Mouse (Mus musculus) Muller cell, postnatal 12 days (primary cell): Measurements from ENCODE around the gene Slc9b2.
A peak's percentile ranks its signal among the peaks of the same experiment; 100 is the strongest.

Experiments used
- DNase-seq: peaks from one replicate; pipeline ENCODE4 v3.0.0-alpha.2; 2015; ENCODE audit errors: inconsistent ontology term

Slc9b2 gene

GRCm38 (mm10) chr3:135307411-135308259 is at the start of gene Slc9b2:
Slc9b2 (plus strand) TSS chr3:135307700.
- DNase-seq, result peak; percentile 52

DNA sequence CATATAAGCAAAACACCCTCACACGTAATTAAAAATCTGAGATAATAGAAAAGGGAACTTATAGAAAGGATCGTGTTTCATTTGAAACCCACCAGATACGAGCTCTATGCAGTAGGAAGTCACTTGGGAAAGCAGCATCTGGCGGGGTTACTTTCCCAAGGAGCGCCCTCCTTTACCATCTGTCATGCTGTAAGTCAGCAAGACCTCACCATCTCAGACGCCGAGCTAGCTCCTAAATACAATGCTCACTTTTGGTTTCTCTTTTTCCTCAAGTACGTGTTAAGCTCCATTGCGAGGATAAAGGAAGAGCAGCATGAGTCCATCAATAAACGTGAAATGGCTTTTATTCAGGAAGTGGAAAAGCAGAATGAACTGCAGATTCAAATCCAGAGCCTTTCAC is 48.6 kb upstream of the Slc9b2 start:
- no peak for DNase-seq

DNA sequence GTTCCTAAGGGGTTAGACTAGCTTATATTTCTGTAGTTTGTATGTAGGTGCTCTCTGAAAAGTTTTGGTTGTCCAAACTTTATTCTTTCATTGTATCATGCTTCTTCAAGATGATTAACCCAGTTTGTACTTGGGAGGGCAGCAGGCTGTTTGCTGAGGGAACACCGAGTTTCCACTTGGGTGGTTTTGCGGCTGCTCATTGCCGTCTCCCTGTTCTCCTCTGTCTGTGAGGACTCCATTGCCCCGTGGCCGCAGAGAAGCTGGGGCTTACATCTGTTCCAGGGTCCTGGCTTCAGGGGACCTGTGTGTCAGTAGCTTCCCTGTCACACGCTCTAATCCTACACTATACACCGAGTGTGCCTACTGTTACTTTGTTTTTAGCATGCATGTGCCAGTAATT is 47.3 kb upstream of the Slc9b2 start:
- no peak for DNase-seq

DNA sequence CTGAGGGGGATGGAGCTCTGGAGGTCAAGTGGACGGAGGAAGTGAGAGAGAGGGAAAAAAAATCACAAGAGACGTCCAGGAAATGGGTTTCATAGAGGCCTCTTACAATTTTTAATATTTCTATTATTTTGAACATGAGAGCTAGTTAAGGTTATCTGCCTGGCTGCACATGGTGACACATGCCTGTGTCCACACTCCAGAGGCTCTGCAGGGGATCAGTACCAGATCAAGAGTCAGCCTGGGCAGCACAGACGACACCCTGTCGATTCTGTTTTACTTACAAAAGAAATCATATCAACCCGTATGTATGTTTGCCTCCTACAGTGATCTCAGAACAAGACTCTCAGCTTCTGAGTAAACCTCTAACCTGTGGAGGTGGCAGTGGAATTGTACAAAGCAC is 38.9 kb upstream of the Slc9b2 start:
- DNase-seq, result no peak

DNA sequence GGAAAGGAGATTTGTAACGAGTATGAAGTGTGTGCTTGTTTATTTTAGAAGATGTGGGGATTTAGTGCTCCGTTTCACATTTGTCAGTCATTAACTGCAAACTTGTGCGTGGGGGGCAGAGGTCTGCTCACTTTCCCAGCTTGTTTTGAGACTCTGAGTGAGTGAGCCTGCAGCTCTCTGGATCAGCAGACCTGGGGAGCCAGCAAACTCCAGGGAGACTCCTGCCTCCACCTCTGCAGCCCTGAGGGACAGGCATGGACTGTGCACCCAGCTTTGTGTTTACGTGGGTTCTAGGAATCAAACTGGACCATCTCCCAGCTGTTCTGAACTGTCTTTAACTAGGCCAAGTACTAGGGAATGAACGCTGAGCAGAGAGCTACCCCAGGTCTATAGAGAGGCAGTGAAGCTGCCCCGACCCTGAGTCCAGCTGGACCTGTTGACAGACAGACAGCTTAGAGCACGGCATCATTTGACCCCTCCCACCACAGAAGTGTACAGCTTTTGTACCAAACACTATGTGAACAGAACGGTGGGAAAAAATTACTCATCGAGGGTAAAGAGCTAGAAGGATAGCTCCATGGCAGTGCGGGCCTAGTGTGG is 38.0 kb upstream of the Slc9b2 start:
- no peak for DNase-seq

GRCm38 (mm10) chr3:135272627-135273026 is 34.9 kb upstream of the Slc9b2 start:
- DNase-seq, result no peak

GRCm38 (mm10) chr3:135273047-135273446 is 34.5 kb upstream of the Slc9b2 start:
- DNase-seq, result no peak

DNA sequence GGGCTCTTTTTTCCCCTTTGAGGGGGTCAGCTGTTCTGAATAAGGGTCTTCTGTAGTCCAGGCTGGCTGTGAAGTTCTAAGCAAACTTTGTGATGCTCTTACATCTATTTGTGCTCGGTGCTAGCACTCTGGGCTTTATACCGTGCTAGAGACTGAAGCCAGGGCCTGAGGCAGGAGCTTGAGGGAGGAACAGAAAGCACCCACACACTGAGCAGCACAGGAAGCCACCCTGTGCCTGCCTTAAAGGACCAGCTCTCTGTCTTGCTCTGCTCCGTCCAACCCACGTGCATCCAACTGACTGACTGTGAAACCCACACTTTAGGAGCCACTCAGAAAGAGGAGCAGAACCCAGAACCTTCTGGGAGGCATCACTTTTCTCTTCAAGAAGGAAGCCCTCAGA is 27.3 kb upstream of the Slc9b2 start:
- DNase-seq, result no peak

GRCm38 (mm10) chr3:135280669-135281415 is 26.7 kb upstream of the Slc9b2 start, which contains the start of gene Bdh2:
Bdh2 (plus strand) TSS chr3:135281221.
- peak; percentile 85 for DNase-seq

- DNase-seq, result no peak
These were observed 25.8 kb upstream of the Slc9b2 start for GRCm38 (mm10) chr3:135281701-135282100.

- no peak for DNase-seq
These were observed 22.2 kb upstream of the Slc9b2 start for GRCm38 (mm10) chr3:135285256-135285655.

GRCm38 (mm10) chr3:135285807-135286206 is 21.7 kb upstream of the Slc9b2 start:
- DNase-seq, result no peak

DNA sequence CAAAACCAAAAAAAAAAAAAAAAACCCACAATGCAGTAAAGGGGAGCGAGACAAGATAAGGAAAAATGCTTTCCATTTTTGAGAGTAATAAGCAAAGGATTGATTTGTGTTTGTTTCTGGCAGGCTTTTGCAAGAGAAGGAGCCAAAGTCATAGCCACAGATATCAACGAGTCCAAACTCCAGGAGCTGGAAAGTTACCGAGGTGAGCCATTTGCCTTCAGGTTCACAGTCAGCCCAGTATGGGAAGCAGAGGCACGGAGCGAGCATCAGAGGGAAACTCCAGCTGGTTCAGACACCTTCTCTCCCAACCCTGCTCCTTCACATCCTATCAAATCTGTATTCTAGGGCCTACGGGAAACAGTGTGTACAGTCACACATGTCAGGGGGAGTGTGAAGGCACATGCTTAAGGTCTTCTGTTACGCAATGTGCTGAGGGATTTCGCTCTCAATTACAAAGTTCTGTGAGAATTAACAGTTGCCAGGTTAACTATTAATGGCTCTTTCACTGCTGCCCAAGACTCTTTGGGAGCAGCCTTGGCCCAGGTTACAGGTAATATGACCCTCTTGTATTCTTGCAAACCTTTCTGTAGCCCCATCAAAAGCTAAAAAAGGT is 19.3 kb upstream of the Slc9b2 start:
- DNase-seq, result no peak

- no peak for DNase-seq
These were observed 18.4 kb upstream of the Slc9b2 start for GRCm38 (mm10) chr3:135289148-135289547.

- DNase-seq, result peak; percentile 47
These were observed 17.1 kb upstream of the Slc9b2 start for GRCm38 (mm10) chr3:135290249-135290894.

DNA sequence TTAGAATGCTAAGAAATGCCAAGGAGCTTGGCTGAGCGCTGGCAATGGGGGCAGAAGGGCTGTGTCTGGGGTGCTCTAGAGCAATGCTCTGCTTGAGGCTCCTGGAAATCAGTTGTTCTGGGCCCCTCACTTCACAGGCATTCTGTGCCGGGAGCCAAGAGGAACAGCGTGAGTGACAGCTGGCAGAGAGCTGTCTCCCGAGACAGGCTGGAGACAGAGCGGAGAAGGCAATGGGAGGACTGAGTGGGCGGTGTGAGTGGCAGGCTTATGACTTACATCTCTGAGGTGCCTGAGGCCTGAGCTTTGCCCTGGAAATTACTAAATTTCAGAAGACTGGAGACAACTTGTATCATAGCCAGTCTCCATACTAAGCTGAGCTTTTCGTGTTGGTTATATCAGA is 13.8 kb upstream of the Slc9b2 start:
- no peak for DNase-seq

GRCm38 (mm10) chr3:135295559-135295958 is 11.9 kb upstream of the Slc9b2 start:
- no peak for DNase-seq

DNA sequence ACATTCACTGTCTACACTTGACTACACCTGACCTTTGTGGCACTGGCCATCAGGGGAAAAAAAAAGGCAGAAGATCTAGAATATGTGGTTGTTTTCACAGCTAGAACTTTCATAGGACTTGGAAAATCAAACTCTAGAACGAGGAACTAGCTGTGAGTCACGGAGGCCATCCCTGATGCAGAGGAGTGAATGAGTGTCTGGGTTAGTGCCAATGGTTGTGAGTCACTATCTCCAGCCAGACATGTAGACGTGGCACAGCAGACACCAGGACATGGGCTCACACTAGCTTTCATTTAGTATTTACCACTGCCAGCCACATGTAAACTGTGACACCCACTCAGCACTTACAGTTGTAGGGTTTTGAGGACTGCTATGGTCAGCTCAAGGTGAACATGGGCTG is 8.9 kb upstream of the Slc9b2 start:
- peak; percentile 90 for DNase-seq

DNA sequence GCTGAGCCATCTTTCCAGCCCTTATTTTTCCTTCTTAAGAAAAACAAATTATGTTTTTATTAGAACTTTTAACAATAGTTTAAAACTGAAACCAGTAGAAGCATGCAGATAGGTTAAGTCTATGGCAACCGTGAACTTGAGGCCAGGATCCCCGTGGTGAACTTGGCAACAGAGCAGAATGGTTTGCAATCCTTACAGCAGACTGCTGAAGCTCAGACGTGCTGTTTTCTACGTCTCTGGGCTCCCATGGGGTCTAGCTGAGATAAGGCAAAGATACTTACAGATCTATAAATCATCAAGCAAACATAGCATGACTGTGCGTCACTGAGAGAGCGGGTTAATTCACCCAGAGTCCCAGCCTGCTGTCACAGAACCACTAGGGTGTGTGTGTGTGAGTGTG is 7.4 kb upstream of the Slc9b2 start:
- DNase-seq, result no peak

DNA sequence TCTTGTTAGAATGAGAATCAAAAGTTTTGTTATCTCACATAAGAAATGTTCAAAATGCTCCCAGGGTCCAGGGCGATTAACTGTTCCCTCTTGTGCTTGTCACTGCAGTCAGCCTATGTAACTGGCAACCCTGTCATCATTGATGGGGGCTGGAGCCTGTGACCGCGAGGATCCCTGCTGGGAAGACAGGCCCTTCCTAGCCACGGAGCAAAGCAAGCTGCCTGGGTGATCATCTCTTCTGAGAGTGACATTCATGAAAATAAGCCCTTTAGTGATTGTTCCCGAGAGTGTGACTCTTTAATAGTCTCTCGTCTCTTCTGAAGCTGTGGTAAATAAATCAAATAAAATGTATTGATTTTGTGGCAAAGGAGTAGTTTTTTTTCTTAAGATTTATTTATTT is 3.4 kb upstream of the Slc9b2 start:
- DNase-seq, result no peak

DNA sequence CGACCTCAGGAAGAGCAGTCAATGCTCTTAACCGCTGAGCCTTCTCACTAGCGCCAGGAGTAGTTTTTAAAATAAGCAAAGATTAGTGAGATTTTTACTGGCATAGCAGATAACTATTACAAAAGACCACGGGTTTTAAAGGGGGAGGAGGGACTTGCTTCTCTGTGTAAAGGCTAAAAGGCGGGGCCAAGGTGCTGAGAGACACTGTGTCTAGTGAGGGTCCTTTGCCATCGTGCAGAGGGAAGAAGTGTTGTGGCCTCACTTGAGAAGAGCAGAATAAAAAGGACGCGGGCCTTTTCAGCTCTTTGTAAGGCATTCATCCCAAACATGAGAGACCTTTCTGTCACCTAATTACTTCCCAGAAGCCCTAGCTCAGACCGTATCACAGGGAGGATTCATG is 2.9 kb upstream of the Slc9b2 start:
- DNase-seq, result no peak
